Mouse (Mus musculus): ENCODE results near the gene Ankrd11.

The Ankrd11 gene

DNA sequence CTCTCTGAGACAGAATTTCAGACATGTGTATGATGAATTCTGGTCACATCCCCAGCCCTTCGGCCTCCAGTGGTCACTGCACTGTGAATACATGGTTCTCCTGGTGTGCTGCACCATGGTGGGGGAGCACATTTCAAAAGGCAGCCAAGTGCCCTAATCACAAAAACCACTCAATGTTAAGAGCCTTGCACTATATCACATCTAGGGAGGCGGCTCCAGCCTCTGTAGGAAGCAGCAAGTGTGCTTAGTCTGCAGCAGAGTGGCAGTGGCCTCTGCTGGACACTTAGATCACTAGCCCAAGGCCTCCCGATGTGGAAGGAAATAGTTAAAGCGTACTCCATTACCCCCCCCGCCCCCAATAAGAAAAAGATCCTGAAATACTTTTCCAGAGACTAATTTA, 143.0 kb downstream of the Ankrd11 start:
- no peak for ATAC-seq (ENCODE audit: low TSS enrichment)

DNA sequence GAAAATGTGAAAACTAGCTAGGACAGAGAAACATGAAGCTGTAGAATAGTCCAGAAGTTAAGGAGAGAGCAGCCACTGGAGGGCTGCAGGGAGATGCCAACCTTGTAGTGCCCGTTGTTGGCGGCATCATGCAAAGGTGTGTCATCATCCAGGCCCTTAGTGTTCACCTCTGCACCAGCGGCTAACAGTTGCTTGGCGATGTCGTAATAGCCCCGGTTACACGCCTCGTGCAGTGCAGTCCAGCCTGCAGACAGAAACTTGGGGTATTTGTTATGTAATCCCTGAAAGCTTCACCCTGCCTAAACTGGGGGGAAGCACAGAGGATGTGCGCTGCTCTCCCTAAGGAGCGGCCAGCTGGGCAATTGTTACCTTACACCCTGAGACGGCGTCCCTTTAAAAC, 143.6 kb downstream of the Ankrd11 start:
- no peak for ATAC-seq (ENCODE audit: low TSS enrichment)

DNA sequence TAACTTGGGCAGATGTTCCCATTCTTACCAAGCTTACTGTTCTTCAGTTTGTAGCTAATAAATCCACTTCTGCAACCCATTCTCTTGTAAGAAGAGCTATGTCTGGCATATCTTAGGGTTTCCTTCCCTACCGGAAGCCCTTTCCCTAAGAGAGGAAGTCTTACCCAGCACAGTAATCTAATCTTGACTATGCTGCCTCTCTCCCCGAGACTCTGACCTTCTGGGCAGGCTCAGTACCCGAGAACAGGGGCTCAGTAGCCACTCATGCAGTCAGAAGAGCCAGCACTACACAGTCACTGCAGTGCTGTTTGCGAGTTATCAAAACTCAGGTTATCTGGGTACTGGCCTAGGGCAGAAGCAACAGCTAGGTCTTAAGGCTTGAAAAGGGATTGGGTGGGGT, 144.1 kb downstream of the Ankrd11 start:
- no peak for ATAC-seq (ENCODE audit: low TSS enrichment)

DNA sequence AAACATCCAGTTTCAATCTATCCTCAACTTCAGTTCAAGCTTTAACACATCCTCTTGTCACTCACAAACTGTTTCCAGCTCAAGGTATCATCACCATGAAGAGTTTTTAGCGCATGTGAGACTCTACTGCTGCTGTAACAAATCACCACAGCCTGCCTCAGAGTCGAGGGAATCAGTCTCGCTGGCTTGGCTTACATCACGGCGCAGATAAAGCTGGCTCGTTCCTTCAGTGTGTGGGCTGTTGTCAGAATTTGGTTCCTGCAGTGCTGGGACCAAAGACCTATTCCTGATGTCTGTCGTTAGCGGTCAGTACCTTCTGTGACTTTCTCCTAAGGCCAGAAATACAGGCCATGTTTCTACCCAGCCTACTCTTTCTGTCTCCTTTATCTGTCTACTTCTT, 144.9 kb downstream of the Ankrd11 start:
- ATAC-seq (ENCODE audit: low TSS enrichment): peak; percentile 56; the same call in 1 of the 2 replicates

DNA sequence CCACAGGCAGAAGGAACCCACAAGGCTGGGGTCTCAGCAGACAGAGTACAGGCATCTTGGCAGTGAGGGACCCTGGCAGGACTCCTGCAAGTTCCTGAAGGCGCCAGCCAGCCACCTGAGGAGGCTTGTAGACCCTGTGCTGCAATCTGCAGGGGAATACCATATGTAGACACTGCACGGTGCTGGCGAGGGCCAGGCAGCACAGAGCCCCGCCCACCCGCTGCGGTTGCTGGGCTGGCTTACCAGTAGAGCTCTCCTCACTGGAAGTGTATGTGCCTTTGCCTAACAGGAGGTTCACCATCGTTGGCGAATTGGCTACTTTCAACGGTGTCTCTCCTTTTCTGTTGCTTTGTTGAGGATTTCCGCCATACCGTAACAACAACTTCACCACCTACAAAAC, 145.8 kb downstream of the Ankrd11 start:
- ATAC-seq (ENCODE audit: low TSS enrichment): no peak

DNA sequence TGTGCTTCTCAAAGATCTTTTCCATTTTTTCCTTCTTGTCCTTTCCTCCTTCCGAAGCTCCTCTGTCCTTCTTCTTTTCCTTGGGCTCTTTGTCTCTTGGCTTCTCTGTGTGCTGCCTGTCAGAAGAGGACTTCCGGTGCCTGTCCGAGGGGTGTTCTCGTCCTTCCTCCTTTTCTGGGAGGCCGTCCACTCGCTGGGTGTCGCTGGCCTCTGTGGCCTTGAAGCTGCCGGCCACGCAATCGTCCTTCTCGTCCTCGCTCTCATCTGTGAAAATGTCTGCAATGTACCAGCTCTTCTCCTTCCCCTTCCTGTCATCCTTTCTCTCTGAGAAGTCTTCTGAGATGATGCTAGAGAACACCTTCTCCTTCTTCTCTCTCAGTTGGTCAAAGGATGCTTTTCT, 148.6 kb downstream of the Ankrd11 start:
- no peak for ATAC-seq (ENCODE audit: low TSS enrichment)

DNA sequence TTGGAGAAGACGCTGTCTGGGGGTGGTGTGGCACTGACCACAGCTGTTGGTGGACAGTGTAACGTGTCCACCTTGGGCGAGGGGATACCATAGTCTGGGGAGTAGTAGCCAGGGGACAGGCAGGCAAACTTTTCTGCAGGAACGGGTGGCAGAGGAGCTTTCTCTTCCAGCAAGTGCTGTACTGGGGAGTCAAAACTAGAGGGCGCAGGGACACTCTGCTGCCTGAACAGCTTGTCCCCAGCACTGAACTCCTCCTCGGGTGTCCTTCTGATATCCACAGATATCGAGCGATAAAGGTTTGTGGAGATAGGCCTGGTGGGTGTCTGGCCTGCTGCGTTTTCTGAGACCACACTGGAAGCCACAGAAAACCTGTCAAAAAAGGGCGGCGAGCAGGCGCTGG, 150.6 kb downstream of the Ankrd11 start:
- ATAC-seq (ENCODE audit: low TSS enrichment): no peak

DNA sequence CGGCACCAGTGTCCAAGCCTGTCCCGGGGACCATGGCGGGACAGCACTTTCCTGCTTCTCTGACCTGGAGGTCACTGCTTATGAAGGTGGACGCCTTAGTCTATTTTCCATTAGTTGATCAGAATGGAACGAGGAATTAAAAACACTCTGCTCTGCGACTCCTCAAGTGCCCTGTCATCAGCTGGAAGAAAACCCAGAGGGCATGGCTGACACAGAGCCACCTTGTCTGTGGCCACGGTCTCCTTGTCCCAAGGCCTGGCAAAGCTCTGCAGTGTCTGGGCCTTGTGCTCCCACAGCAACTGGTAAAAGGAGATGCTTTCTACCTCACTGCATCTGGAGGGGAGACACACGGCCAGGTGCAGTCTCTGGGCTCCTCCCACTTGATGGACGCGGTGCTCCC, 158.4 kb downstream of the Ankrd11 start:
- no peak for ATAC-seq (ENCODE audit: low TSS enrichment)

DNA sequence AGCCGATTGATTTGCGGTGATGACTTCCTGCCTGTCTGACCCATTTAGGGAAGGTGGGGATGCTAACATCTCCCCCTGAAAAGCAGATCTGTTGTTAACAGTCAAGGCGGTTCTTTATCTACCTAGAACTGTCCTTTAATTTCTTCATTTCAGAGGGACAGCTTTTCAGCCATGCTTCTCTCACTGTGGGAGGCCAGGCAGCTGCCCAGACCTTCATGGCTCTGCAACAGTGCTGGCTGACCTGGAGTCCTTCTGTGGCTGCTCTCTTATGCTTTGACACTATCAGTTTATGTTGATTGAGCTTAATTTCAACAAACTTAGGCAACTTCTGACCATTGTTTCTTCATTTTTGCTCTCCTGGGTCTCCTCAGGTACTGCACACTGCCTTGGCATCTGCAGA, 161.8 kb downstream of the Ankrd11 start:
- no peak for ATAC-seq (ENCODE audit: low TSS enrichment)

DNA sequence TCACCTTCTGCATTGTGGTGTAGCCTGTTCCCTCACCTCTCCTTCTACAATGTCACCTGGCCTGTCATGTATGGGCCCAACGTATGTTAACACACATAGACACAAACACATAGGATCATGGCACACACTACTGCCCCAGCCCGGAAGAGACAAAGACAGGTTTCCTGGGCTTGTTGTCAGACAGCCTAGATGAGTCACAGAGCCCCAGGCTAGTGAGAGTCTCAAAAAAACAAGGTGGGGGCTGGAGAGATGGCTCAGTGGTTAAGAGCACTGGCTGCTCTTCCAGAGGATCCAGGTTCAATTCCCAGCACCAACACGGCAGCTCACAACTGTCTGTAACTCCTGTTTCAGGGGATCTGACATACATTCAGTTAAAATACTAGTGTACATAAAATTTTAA, 163.8 kb downstream of the Ankrd11 start:
- ATAC-seq (ENCODE audit: low TSS enrichment): no peak

DNA sequence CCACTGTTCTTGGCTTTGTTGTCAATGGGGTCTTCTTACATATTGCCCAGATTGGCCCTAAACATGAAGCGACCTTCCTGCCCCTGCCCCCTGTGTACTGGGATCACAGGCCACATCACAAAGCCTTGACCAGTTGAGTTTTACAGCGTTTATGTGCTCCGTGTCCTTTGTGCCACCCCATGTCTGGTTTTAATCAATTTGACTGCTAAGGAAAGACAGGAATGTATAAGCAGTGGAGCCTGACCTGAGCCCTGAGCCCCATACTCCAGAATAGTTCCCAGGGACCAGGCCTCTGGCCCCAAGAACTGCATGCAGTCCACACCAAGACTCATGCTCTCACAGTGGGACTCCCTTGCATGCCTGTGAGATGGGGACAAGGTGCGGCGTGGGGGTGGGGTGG, 166.9 kb downstream of the Ankrd11 start:
- no peak for ATAC-seq (ENCODE audit: low TSS enrichment)

DNA sequence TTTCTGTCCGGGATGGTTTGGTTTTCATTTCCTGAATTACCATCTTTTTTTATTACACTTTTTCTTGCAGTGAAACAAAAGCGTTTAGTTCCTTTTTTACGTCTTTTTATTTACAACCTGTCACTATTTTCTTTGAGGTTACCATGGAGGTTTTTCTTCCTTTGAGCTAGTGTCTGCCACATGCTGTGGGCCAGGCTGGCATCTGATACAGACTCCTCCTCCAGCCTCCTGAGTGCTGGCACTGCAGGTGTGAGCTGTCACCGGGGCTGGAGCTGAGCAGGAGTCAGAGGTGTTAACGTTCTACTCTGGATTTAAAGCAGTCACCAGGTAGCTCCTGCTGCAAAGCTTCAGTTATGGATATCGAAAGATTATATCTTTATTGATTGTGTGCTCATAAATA, 168.9 kb downstream of the Ankrd11 start:
- ATAC-seq (ENCODE audit: low TSS enrichment): no peak

DNA sequence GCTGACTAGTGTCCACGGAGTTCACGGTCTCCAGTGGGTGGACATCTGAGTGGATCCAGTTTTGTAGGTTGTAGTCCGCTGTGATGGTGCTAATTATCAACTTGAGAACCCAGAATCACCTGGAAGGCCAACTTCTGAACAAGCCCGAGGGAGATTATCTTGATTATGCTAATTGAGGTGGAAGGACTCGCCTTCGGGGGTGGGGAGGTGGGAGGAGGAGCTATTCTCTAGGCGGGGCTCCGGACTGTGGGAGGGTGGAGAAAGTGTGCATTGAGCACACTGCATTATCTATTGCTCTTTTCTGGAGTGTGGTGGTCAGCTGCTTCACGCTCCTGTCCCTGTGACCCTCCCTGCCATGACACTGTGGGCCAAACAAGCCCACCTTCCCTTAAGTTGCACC, 170.4 kb downstream of the Ankrd11 start:
- no peak for ATAC-seq (ENCODE audit: low TSS enrichment)

DNA sequence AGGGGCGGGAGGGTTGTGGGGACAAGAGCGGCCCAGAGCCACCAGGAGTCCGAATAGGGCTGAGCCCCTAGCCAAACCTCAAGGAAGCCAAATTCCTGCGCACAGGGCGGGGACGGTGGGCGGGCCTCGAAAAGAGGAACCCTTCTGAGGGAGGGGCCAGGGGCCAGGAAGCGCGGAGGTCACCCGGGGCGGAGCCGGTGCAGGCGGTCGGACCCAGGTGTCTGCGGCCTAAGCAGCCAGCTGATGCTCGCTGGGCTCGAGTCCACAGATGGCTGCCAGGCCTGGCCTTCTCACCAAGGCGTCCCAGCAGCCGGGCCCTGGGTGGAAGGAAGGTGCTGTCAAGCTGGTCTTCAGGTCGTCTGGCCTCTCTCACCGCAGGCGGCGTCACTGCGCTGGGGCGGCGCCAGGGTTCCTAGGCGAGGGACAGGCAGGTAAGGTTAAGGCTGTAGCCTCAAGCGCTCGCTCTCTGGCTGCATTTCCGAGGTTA, 171.7 kb downstream of the Ankrd11 start:
- no peak for ATAC-seq (ENCODE audit: low TSS enrichment)

DNA sequence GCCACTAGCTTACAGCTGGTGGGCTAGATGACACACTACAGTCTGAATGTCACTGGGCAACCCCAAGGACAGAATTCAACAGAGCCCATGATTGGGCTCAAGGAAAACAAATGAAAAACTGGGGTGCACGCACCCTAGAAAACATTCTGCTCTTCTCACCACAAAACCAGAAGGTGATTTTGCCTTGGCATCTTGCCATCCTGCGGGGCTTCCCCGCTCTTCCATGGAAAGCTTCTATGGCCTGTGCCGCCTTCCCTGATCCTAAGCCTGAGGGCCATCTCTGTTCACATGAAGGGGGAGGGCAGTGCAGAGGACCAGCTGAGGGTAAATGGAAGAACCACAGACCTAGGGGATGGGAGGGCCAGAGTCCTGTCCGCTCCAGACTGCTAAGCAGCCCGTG, 174.1 kb downstream of the Ankrd11 start:
- no peak for ATAC-seq (ENCODE audit: low TSS enrichment)

DNA sequence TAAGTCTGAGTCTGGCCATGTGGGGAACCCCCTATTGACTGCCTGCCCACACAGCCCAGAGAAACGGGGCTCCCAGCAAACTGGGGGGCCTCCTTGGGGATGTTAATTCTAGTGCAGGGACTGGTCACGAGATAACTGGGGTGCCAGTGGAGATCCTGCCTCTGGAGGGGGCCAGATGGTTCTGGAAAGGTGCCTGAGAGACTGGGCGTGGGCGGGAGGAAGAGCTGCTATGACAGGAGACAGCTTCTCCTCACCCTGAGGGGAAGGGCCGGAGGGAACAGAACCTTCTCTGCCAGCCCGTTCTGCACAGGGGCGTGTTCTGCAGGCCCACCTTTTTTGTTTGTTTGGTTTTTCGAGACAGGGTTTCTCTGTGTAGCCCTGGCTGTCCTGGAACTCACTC, 175.8 kb downstream of the Ankrd11 start:
- ATAC-seq (ENCODE audit: low TSS enrichment): no peak

DNA sequence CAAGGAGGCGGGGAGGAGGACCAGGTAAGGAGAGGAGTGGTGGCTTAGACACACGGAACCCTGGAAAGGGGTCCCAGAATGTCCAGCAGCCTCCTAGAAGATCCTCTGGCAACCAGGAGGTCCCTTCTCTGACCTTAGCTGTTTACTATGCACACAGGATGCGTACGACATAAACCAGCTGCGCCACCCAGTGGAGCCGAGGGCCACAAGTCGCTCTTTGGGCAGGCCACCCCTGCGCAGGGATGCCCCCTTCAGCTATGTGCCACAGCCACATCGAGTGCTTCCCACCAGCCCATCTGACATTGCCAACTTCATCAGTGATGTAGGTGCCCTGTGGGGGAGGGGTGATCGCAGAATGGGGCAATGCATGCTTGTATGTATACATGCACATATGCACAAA, 176.6 kb downstream of the Ankrd11 start:
- no peak for ATAC-seq (ENCODE audit: low TSS enrichment)

DNA sequence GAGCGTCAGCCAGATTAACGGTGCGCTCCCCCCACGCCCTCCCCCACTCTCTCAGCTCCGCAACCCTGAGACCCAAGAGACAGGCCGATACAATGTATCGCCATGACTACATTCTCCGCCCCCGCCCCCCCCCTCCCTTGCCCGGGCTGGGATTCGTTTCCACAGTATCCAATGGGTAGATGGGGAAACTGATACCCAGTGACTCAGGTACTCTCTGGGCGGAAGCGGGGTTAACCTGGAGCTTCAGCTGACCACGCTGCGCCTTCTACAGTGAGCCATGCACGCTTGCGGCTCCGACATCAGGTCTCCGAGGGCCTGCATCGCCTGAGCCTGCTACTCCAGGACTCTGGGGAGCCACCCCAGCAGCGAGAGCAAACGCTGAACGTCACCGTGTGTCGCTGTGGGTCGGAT, 177.4 kb downstream of the Ankrd11 start:
- ATAC-seq (ENCODE audit: low TSS enrichment): no peak

DNA sequence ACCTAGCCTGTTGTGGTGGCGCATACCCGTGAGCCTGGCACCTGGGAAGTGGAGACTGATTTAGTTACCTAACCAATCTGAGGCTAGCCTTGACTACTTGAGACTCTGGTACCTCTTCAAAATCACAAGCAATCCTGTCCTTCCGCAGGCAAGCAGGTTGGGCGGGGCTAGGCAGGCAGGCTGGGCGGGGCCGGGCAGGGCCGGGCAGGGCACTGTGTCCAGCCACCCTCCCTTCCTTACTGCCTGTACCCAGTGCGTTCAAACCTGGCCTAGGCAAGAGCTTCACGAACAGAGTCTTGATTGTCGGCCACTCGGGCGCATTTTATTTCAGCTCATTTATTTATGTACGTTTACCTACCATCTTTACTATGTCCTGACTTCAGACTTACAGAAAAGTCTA, 182.2 kb downstream of the Ankrd11 start:
- ATAC-seq (ENCODE audit: low TSS enrichment): no peak

DNA sequence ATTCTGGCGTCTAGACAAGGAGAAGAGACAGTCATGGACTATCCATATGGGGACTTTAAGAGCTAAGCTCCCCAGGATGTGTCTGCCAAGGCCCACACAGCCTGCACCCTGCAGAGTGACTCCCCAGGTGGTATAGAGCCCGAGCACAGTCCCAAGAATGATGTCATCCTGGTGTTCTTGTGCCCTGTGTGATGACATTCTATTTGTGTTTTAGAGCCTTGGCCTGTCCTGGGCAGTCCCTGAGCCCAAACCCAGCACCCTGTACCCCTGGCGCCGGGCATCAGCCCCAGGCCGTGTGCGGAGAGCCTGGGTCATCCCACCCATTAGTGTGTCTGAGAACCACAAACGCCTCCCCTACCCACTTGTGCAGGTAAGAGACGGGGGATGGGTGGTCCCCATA, 185.8 kb downstream of the Ankrd11 start:
- ATAC-seq (ENCODE audit: low TSS enrichment): no peak

DNA sequence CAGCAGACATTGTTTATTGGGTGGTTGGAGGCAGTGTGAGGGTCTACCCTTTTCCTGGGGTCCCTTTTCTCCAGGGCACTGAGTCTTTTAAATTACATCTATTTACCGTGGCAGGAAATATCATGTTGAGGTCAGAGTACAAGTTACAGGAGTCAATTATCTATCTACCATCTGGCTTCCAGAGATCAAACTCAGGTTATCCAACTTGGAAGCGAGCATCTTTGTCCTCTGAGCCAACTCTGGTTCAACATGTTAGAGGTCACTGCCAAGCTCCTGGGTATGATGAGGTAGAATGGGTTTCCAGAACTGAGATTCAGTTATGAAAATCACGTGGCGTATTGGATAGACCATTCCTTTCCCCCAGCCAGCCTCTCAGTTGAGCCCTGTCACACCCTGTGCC, 187.0 kb downstream of the Ankrd11 start:
- ATAC-seq (ENCODE audit: low TSS enrichment): no peak

DNA sequence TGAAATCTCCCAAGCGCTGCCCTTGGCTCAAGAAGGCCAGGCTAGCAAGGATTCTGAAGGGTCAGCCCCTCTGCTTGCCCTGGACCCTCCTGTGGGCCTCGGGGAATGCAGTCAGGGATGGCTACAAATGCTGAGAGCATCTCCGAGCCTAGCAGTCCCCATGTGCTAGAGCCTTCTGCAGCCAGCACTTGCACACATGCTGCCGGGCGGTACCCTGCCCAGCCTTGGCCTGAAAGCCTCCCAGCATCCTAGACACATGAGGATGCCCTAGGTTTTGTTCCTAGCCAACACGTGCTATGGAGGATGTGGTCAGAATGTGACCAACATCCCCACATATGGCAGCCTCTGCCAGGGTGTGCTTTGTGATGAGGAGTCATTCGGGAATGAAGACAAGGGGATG, 187.7 kb downstream of the Ankrd11 start:
- no peak for ATAC-seq (ENCODE audit: low TSS enrichment)

DNA sequence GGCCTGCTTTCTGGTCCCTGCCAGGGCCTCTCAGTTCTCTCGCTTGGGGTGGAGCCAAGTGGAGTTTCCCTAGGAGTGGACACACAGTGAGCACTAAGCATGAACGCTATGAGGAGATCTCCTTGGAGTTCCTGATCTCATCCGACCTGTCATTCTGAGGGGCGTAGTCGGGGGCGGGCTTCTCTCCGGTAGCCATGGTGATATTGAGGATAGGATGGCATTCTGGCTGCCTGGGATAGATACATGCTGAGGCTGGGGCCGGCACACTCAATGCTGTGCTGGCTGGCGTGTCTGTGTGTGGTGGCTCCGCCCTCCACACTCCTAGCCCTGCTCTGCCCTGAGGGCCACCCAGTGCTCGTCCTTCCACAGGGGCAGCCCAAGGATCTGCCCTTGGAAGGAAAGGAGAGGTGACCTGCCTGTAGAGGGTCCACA, 188.7 kb downstream of the Ankrd11 start:
- no peak for ATAC-seq (ENCODE audit: low TSS enrichment)

DNA sequence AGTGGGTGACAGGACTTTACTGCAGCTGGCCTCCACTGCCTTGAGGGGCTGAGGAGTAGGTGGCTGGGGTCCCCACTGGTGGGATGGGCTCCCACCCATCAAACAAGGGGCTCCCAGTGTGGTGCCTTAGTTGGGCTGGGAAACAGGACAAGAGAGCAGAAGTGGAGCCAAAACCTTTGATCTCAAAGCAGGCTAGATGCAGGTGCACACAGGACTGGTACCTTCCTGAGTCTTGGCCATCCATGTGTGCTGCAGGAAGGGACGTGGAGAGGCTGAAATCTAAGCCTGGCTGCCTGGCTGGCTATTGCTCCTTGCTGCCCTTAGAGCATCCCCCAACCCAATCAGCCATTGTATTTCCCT, 189.6 kb downstream of the Ankrd11 start:
- ATAC-seq (ENCODE audit: low TSS enrichment): no peak

Data from frontal cortex, adult (tissue).